Mouse (Mus musculus) neural tube, embryonic 11.5 days (tissue): ENCODE measurements around the gene Ehd1. TPM values are rescaled to one million over a fixed set of nuclear protein-coding genes. Genes with fewer than 3 reads are reported as not detected.

ENCODE experiments used
- ATAC-seq: fragments of 200-750 bp; cut with Nextera tagmentation; 2 replicates; pipeline ENCODE4 v1.8.0; 2017; ENCODE audit warnings: moderate number of reproducible peaks, mild to moderate bottlenecking, moderate TSS enrichment, moderate library complexity; ENCODE audit not compliant: insufficient read depth, low FRiP score, low TSS enrichment
- DNase-seq: peaks from one replicate; pipeline ENCODE4 v3.0.0-alpha.2; 2015; ENCODE audit warnings: low spot score
- H3K27ac ChIP-seq: fragments of 300-500 bp; sonication (generic); 2 replicates; pipeline ENCODE4 v1.5.1; 2014; ENCODE audit warnings: low read depth, mild to moderate bottlenecking, low read length
- H3K27me3 ChIP-seq: fragments of 300-500 bp; sonication (generic); 2 replicates; pipeline ENCODE4 v1.6.1; 2014; ENCODE audit warnings: mild to moderate bottlenecking, low read length, mixed read lengths; ENCODE audit not compliant: control insufficient read depth, insufficient read depth
- H3K36me3 ChIP-seq: fragments of 300-500 bp; sonication (generic); 2 replicates; pipeline ENCODE4 v1.6.1; 2014; ENCODE audit warnings: mild to moderate bottlenecking, low read length, moderate library complexity, mixed read lengths; ENCODE audit not compliant: control insufficient read depth, insufficient read depth
- H3K4me1 ChIP-seq: fragments of 300-500 bp; sonication (generic); 2 replicates; pipeline ENCODE4 v1.6.1; 2014; ENCODE audit warnings: low read length, mixed read lengths; ENCODE audit not compliant: control insufficient read depth, insufficient read depth
- H3K4me2 ChIP-seq: fragments of 300-500 bp; sonication (generic); 2 replicates; pipeline ENCODE4 v1.6.1; 2014; ENCODE audit warnings: low read depth, mild to moderate bottlenecking, moderate library complexity
- H3K4me3 ChIP-seq: fragments of 300-500 bp; sonication (generic); 2 replicates; pipeline ENCODE4 v1.5.1; 2014; ENCODE audit warnings: low read depth, low read length
- H3K9ac ChIP-seq: fragments of 300-500 bp; sonication (generic); 2 replicates; pipeline ENCODE4 v1.6.1; 2014; ENCODE audit warnings: mild to moderate bottlenecking, low read length
- H3K9me3 ChIP-seq: fragments of 300-500 bp; sonication (generic); 2 replicates; pipeline ENCODE4 v1.6.1; 2016; ENCODE audit warnings: low read length; ENCODE audit not compliant: control insufficient read depth
- WGBS: fragments of 180-500 bp; shearing (Covaris S2); extraction: QIAGEN DNeasy Blood & Tissue Kit; methylation state at CpG from one replicate; pipeline ENCODE4 v1.1.7; 2014; 5-methylcytosine and 5-hydroxymethylcytosine counted together
- polyA plus RNA-seq: library from polyadenylated mRNA; unstranded; fragments of >200 nt; fragmentation: Nextera tagmentation; extraction: Ambion mirVana; gene quantifications from 2 replicates; pipeline ENCODE4 v1.2.1, GENCODE M21; 2014

Ehd1 gene
- polyA plus RNA-seq, 1 experiment from 2014 or later, result 82.2 TPM

- Histone ChIP-seq H3K27me3 (no peaks in the 10 kb centered on the region), H3K4me2 (no peak overlapping the region), H3K9ac (no peak overlapping the region), H3K27ac (no peak overlapping the region), H3K9me3 (no peaks in the 10 kb centered on the region), H3K36me3 (no peaks in the 10 kb centered on the region), H3K4me3 (no peak overlapping the region), H3K4me1 (peaks cover 6% of the 10 kb centered on the region)
- no peak for ATAC-seq
- DNase-seq, result no peak
- 73% methylated on average over 7 of the region's 7 CpGs for WGBS
Measured at GRCm38 (mm10) chr19:6272053-6272452, 4.5 kb upstream of the Ehd1 start.

- H3K27ac ChIP-seq, result no peak overlapping the region
Measured at GRCm38 (mm10) chr19:6272738-6273137, 3.8 kb upstream of the Ehd1 start.

DNA sequence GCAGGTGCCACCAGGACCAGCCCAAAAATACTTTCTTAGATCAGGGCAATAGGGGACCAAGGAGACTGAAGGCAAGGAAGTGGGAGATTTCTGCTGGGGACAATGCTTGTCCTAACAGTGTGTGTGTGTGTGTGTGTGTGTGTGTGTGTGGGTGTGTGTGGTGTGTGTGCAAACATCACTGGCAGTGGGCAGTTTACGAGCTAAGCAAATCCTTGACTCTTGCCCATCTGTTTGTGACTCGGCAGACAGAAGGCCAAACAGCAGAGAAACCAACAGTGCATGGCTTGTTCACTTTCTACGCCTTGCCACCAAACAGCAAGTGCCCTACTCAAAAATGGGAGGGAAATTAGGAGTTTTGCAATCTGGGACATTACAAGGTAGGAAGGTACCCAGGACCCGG lies 2.9 kb upstream of the Ehd1 start:
- Histone ChIP-seq H3K9ac (no peak overlapping the region), H3K36me3 (no peaks in the 10 kb centered on the region), H3K4me1 (peaks cover 18% of the 10 kb centered on the region), H3K27ac (no peak overlapping the region), H3K4me2 (no peak overlapping the region), H3K4me3 (no peak overlapping the region), H3K9me3 (no peaks in the 10 kb centered on the region), H3K27me3 (no peaks in the 10 kb centered on the region)
- ATAC-seq (no peak), DNase-seq (no peak)
- whole genome bisulfite sequencing, result 81% methylated on average over 4 of the region's 4 CpGs

More at GRCm38 (mm10) chr19:6272738-6273137, 3.8 kb upstream of the Ehd1 start:
- DNase-seq (no peak), ATAC-seq (no peak)
- H3K9ac ChIP-seq, result no peak overlapping the region
- no peaks in the 10 kb centered on the region for H3K36me3 ChIP-seq
- 90% methylated on average over 4 of the region's 4 CpGs for WGBS
- H3K4me2 ChIP-seq, result no peak overlapping the region
- H3K4me3 ChIP-seq, result no peak overlapping the region
- no peaks in the 10 kb centered on the region for H3K27me3 ChIP-seq
- no peaks in the 10 kb centered on the region for H3K9me3 ChIP-seq
- peaks cover 10% of the 10 kb centered on the region for H3K4me1 ChIP-seq

DNA sequence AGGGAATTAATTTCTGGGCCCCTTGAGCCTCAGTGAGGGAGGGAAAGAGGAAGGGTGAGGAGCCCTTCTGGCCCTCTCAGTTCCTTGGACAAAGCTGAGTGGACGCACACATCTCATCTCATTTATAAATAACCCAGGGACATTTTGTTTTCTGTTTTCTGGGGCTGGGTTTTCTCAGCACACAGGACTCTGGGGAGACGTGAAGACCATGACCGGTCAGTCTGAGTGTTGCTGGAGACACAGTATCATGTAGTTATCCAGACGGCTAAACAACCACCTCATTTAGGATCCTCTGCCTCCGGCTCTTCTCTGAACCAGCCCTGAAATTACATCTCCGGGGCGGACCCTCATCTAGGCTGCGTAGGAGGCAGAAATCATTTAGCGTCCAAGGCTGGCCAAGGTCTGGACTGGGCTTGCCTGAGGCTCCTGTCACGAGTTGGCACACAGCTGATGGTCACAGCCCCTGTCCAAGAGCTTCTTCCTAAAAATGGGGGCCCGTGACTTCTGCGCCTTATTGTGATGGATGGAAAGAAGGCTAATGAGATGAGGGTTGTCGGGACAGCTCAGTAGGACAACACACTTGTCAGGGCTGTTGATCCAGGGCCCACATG lies 2.4 kb upstream of the Ehd1 start:
- peaks cover 23% of the 10 kb centered on the region for H3K4me1 ChIP-seq
- WGBS, result 92% methylated on average over 13 of the region's 13 CpGs
- H3K9ac ChIP-seq, result no peak overlapping the region
- H3K4me3 ChIP-seq, result no peak overlapping the region
- H3K4me2 ChIP-seq, result no peak overlapping the region
- H3K9me3 ChIP-seq, result no peaks in the 10 kb centered on the region
- H3K27me3 ChIP-seq, result no peaks in the 10 kb centered on the region
- no peaks in the 10 kb centered on the region for H3K36me3 ChIP-seq
- no peak overlapping the region for H3K27ac ChIP-seq
- DNase-seq (no peak), ATAC-seq (no peak)

GRCm38 (mm10) chr19:6275740-6276389 lies 660 bp upstream of the Ehd1 start:
- Histone ChIP-seq H3K36me3 (no peaks in the 10 kb centered on the region), H3K27me3 (no peaks in the 10 kb centered on the region), H3K9me3 (no peaks in the 10 kb centered on the region), H3K4me3 (peak overlapping the region; percentile 82), H3K27ac (peak overlapping the region; percentile 65), H3K9ac (peak overlapping the region; percentile 64), H3K4me2 (peak overlapping the region; percentile 97), H3K4me1 (peaks cover 31% of the 10 kb centered on the region)
- WGBS, result 6% methylated on average over 15 of the region's 15 CpGs
- DNase-seq, result no peak
- peak; percentile 35; the same call in 1 of the 2 replicates for ATAC-seq

DNA sequence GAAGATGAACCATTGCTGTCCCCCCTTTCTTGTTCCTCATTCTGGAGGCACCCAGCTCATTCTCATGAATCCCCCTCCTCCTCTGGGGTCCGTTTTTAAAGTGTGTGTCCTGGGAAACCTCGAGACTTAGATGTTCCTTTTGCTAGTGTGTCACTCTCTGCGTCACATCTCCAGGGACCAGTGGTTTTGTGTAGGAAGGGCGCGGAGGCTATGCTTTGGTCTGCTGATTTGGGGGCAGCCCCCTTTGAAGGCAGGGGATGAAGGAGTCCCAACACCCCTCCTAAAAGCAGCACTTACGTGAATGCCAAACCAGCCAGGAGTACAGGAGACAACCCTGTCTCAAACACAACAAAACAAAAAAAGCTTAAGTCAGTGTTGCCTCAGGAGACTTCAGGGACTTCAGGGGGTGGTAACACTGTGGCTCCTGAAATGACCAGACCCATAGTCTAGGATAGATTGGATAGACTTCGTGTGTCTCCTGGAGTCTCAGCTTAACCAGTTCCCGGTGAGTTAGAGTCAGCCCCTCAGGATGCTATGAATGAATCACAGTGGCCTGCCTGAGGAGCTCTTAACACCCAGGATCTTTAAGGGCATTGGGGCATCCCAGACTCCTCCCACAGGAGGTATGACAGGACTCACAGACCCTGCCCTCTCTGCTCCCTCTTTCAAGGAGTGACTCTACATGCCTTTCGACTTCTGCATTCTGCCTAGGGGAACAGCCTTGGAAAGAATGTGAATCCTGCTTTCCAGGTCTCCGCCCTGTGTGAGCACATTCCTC lies 1.3 kb downstream of the Ehd1 start:
- DNase-seq (peak; percentile 44), ATAC-seq (no peak)
- Histone ChIP-seq H3K9ac (peak overlapping the region; percentile 86), H3K9me3 (no peaks in the 10 kb centered on the region), H3K4me2 (peak overlapping the region; percentile 97), H3K4me3 (peak overlapping the region; percentile 82), H3K27me3 (no peaks in the 10 kb centered on the region), H3K27ac (no peak overlapping the region; the same call in 1 of the 2 replicates), H3K4me1 (peaks cover 29% of the 10 kb centered on the region), H3K36me3 (peaks cover 6% of the 10 kb centered on the region; the same call in 1 of the 2 replicates)
- WGBS, result 5% methylated on average over 10 of the region's 10 CpGs

GRCm38 (mm10) chr19:6278439-6279073 lies 2.0 kb downstream of the Ehd1 start:
- peaks cover 10% of the 10 kb centered on the region; the same call in 1 of the 2 replicates for H3K36me3 ChIP-seq
- no peaks in the 10 kb centered on the region for H3K9me3 ChIP-seq
- DNase-seq (no peak), ATAC-seq (no peak)
- peak overlapping the region; percentile 86 for H3K9ac ChIP-seq
- H3K4me2 ChIP-seq, result peak overlapping the region; percentile 97
- WGBS, result 31% methylated on average over 6 of the region's 6 CpGs
- peaks cover 29% of the 10 kb centered on the region for H3K4me1 ChIP-seq
- H3K4me3 ChIP-seq, result peak overlapping the region; percentile 82
- no peak overlapping the region; the same call in 1 of the 2 replicates for H3K27ac ChIP-seq
- H3K27me3 ChIP-seq, result no peaks in the 10 kb centered on the region

DNA sequence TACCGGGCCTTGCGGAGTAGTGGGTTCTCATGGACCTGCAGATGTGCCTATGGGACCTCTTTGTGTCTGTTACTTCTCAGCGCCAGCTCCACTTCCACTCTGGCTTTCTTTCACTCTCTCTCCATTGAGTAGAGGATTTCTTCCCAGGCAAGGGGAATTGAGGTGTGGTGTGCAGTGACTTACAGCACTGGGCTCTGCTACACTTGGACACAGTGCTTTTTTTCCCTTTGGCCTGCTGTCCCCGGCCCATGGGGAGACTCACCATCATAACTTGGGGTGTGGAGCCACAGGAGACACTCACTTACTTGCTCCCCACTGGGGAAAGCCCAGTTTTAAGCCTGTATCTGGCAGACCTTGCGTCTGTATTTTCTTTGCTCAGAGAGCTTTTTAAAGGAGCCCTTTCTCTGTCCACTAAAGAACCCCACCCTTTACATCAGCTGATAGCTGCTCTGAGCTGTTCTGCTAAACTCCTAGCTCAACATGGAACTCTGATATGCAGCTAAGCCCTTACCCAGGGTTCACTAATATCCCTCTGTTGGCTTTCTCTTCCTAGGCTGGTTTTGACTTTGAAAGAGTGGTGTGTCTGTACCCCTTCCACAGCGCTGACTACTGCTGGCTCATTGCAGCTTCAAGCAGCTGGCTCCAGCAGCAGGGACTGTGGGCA lies 3.1 kb downstream of the Ehd1 start:
- Histone ChIP-seq H3K9me3 (no peaks in the 10 kb centered on the region), H3K27ac (no peak overlapping the region), H3K4me3 (peak overlapping the region; percentile 82; the same call in 1 of the 2 replicates), H3K4me1 (peaks cover 29% of the 10 kb centered on the region), H3K9ac (peak overlapping the region; percentile 33), H3K27me3 (no peaks in the 10 kb centered on the region), H3K4me2 (peak overlapping the region; percentile 97), H3K36me3 (peaks cover 14% of the 10 kb centered on the region; the same call in 1 of the 2 replicates)
- no peak for ATAC-seq
- DNase-seq, result no peak
- WGBS, result 87% methylated on average over 6 of the region's 6 CpGs
